Mouse (Mus musculus): Measurements from ENCODE around the gene Tmem44. TPM values are rescaled to one million over a fixed set of nuclear protein-coding genes. Genes with fewer than 3 reads are reported as not detected.
A peak's percentile ranks its signal among the peaks of the same experiment; 100 is the strongest.

Gene Tmem44
- 1.2 and 1.3 TPM in 2 replicates for total RNA-seq (2014; rRNA removed)
- polyA plus RNA-seq (2012; rRNA removed), result 0.80 and 2.0 TPM in 2 replicates

DNA sequence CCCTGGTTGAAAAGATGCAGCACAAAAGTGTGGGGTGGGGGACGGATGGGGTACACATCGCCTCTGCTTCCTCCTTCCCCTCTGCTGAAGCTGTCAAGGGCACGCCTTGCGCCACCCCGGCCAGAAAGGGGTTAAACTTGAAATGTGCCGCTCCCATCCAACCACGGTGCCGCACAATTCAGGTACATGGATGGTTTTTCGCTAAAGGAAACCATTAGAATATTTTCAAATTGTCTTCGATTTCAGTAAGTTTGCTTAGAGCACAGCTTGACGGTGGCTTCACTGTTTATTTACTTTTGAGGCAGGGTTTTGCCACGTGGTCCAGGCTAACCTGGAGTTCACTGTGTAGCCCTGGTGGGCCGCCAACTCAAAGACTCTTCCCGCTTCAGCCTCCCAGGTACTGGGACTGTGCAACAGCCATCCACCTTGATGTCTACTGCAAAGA is at the start of gene Tmem44:
Gene Tmem44 (minus strand): TSS at position 95 of the 445 bp plus-strand sequence.
- Histone ChIP-seq H3K4me3 (ENCODE audit: insufficient read depth, low read depth, low read length) (peak within 1 kb of the TSS; percentile 85), H3K9ac (ENCODE audit: low read depth, low read length) (peak within 1 kb of the TSS; percentile 90), H3K27ac (replicated peaks; ENCODE audit: insufficient read depth, low read depth, low read length) (0 out of 2 replicates have a peak within 1 kb of the TSS, but pooled peaks have one; percentile 4), H3K79me2 (ENCODE audit: control insufficient read depth, insufficient read depth, low read length) (no peaks in the 10 kb centered on the region), H3K36me3 (ENCODE audit: control insufficient read depth, insufficient read depth, low read length) (no peaks in the 10 kb centered on the region), H3K27me3 (ENCODE audit: control insufficient read depth, insufficient read depth, low read length) (no peaks in the 10 kb centered on the region), H3K4me1 (ENCODE audit: control insufficient read depth, insufficient read depth, low read length) (peaks cover 6% of the 10 kb centered on the region)
- DNase-seq (ENCODE audit: extremely low read depth, low read depth, low spot score), result peak; percentile 57
- 5% methylated on average over 14 of the region's 14 CpGs for WGBS
- no peak for TF ChIP-seq POLR2A (IDR thresholded peaks at IDR 0.05; ENCODE audit: extremely low read depth, insufficient read depth, low read length)
- peak; percentile 28; the same call in 1 of the 2 replicates for TF ChIP-seq CTCF (IDR thresholded peaks at IDR 0.05; ENCODE audit: low read depth, low read length)

DNA sequence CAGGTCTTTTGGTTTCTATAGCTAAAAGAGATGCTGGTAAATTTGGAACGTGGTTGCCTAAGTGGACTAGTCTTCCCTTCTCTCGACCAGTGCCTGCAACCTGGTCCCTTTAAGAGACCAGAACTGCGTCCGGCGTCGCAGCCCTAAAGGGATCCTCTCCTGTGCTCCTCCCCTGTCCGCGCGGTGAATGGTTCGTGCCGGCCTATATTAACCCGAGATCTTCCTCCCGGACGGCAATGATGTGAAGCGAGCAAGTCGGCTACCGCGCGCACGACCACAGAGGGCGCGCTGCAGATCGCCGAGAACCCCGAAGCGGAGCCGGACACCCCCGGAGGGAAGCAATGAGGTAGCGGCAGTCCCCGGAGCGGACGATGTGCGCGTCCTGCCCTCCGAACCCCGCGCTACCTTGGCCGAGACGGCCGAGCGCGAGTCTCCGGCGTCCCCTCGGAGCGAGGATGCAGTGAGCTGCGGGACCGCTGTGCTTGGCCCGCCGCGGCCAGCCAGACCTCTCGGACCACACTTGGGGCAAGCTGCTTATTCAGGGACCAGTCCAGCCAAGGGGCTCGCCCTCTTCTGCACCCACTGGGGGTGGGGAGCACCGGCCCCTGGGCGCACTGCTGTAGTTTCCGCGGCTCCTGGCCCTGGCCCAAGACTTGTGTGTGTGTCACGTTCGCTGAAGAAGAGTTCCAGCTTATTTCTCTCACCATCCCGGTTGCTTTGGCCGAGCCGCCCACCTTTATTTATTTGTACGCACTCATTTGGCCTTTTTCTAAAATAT is 49.0 kb upstream of the Tmem44 start, which contains the start of gene Fam43a:
Gene Fam43a (plus strand): TSS at position 233 of the 778 bp plus-strand sequence.
- peak; percentile 97 for TF ChIP-seq POLR2A (IDR thresholded peaks at IDR 0.05; ENCODE audit: extremely low read depth, insufficient read depth, low read length)
- TF ChIP-seq CTCF (IDR thresholded peaks at IDR 0.05; ENCODE audit: low read depth, low read length), result peak; percentile 45
- Histone ChIP-seq H3K9ac (ENCODE audit: low read depth, low read length) (peak within 1 kb of the TSS; percentile 90), H3K36me3 (ENCODE audit: control insufficient read depth, insufficient read depth, low read length) (no peaks in the 10 kb centered on the region), H3K27ac (replicated peaks; ENCODE audit: insufficient read depth, low read depth, low read length) (peak within 1 kb of the TSS; percentile 69), H3K79me2 (ENCODE audit: control insufficient read depth, insufficient read depth, low read length) (peaks cover 3% of the 10 kb centered on the region; the same call in 1 of the 2 replicates), H3K27me3 (ENCODE audit: control insufficient read depth, insufficient read depth, low read length) (no peaks in the 10 kb centered on the region), H3K4me1 (ENCODE audit: control insufficient read depth, insufficient read depth, low read length) (peaks cover 11% of the 10 kb centered on the region), H3K4me3 (ENCODE audit: insufficient read depth, low read depth, low read length) (peak within 1 kb of the TSS; percentile 77)
- DNase-seq (ENCODE audit: extremely low read depth, low read depth, low spot score), result peak; percentile 90
- under 1% methylated on average over 58 of the region's 63 CpGs for WGBS

DNA sequence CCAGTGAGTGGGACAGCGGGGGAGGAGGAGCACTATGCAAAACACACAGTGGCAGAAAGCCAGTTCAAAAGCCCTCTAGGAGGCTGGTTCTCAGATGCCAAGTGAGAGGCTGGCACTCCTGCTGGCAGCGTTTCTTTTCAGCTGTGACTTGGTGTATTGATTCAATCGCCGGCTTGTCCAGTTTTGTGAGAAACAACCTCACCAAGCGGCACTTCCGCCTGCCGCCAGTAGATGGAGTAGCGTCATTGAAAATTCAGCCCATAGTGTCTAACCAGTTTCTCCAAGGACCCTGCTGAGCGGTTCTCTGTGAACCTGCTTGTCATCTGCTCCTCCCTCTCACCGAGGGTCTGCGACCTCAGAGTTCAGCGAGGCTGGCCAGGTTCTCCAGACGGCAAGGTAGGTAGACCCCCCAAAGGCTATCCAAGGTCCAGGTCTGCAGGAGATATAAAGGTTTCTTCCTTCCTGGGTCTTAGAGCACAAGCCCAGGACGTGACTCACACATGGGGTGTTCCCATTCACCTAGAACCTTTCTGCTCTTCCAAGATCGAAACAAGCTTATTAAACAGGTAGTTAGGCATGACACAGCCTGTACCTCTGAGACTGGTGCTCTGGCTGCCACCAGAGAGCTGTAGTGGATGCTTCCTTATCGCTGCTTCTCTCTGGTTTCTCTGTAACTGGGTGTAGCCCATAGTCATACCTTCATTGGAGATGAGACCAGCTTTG is 46.5 kb upstream of the Tmem44 start:
- Histone ChIP-seq H3K4me3 (ENCODE audit: insufficient read depth, low read depth, low read length) (no peak overlapping the region), H3K36me3 (ENCODE audit: control insufficient read depth, insufficient read depth, low read length) (no peaks in the 10 kb centered on the region), H3K27me3 (ENCODE audit: control insufficient read depth, insufficient read depth, low read length) (no peaks in the 10 kb centered on the region), H3K4me1 (ENCODE audit: control insufficient read depth, insufficient read depth, low read length) (peaks cover 5% of the 10 kb centered on the region; the same call in 1 of the 2 replicates), H3K27ac (replicated peaks; ENCODE audit: insufficient read depth, low read depth, low read length) (no peak overlapping the region), H3K79me2 (ENCODE audit: control insufficient read depth, insufficient read depth, low read length) (peaks cover 3% of the 10 kb centered on the region; the same call in 1 of the 2 replicates), H3K9ac (ENCODE audit: low read depth, low read length) (peak overlapping the region; percentile 36; the same call in 1 of the 2 replicates)
- DNase-seq (ENCODE audit: extremely low read depth, low read depth, low spot score), result peak; percentile 72
- WGBS, result 8% methylated on average over 16 of the region's 16 CpGs
- TF ChIP-seq CTCF (IDR thresholded peaks at IDR 0.05; ENCODE audit: low read depth, low read length), result peak; percentile 95
- TF ChIP-seq POLR2A (IDR thresholded peaks at IDR 0.05; ENCODE audit: extremely low read depth, insufficient read depth, low read length), result no peak

DNA sequence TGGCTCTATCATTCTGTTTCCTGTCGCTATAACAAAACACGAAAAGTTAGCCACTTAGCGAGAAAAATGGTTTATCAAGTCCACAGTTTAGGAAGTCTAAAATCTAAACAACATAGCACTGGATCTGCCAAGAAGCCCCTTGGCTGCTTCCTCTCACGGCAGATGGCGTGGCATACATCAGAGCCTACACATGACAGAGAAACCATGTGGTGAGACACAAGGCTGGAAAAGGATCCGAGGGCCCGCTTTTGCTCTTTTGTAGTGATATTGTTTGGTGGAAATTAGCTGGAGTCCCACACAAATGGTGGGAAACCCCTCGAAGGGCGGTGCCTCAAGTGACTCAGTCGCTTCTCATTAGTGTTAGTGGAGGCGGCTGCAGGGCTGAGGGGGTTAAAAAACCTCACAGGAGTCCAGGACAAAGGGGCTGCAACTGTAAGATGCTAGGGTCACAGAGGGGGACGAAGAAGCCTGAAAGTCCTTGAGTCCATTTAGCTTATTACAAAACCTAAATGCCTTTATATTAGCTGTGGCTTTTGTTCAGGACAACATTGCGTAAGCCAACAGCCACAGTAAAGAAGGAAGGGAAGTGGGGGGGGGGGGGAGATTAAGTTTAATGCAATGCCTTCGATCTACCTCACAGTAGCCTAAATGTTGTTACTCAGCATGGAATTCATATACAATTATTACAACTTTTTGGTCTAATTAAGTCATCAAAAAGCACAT is 45.4 kb upstream of the Tmem44 start:
- H3K27ac ChIP-seq (replicated peaks; ENCODE audit: insufficient read depth, low read depth, low read length), result no peak overlapping the region
- H3K36me3 ChIP-seq (ENCODE audit: control insufficient read depth, insufficient read depth, low read length), result no peaks in the 10 kb centered on the region
- no peaks in the 10 kb centered on the region for H3K27me3 ChIP-seq (ENCODE audit: control insufficient read depth, insufficient read depth, low read length)
- no peak for DNase-seq (ENCODE audit: extremely low read depth, low read depth, low spot score)
- no peak for TF ChIP-seq POLR2A (IDR thresholded peaks at IDR 0.05; ENCODE audit: extremely low read depth, insufficient read depth, low read length)
- no peak for TF ChIP-seq CTCF (IDR thresholded peaks at IDR 0.05; ENCODE audit: low read depth, low read length)
- peaks cover under 1% of the 10 kb centered on the region; the same call in 1 of the 2 replicates for H3K79me2 ChIP-seq (ENCODE audit: control insufficient read depth, insufficient read depth, low read length)
- 75% methylated on average over 14 of the region's 14 CpGs for WGBS
- H3K9ac ChIP-seq (ENCODE audit: low read depth, low read length), result no peak overlapping the region
- no peak overlapping the region for H3K4me3 ChIP-seq (ENCODE audit: insufficient read depth, low read depth, low read length)
- H3K4me1 ChIP-seq (ENCODE audit: control insufficient read depth, insufficient read depth, low read length), result peaks cover 5% of the 10 kb centered on the region; the same call in 1 of the 2 replicates

DNA sequence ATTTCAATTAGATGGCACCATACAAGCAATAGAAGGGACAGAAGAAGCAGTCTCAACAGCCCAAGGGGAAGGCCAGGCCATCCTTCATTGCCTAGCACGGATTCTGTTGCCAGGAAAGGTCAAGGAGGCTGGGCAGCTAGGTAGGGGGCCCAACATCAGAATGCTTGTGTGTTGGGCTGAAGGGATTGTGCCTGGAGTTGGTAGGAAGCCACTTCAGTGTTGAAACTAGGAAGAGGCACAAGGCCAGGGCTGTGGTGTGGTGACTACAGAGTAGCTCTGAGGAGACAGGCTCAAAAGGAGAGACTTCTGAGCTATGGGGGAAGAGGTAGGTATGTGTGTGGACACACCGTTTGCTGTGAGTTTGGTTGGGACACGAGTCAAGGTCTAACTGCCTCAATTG is 44.7 kb upstream of the Tmem44 start:
- TF ChIP-seq POLR2A (IDR thresholded peaks at IDR 0.05; ENCODE audit: extremely low read depth, insufficient read depth, low read length), result no peak
- no peak for TF ChIP-seq CTCF (IDR thresholded peaks at IDR 0.05; ENCODE audit: low read depth, low read length)

More for the DNA sequence above, 44.7 kb upstream of the Tmem44 start:
- no peaks in the 10 kb centered on the region for H3K27me3 ChIP-seq (ENCODE audit: control insufficient read depth, insufficient read depth, low read length)
- H3K27ac ChIP-seq (replicated peaks; ENCODE audit: insufficient read depth, low read depth, low read length), result no peak overlapping the region
- no peak overlapping the region for H3K4me3 ChIP-seq (ENCODE audit: insufficient read depth, low read depth, low read length)
- H3K9ac ChIP-seq (ENCODE audit: low read depth, low read length), result no peak overlapping the region
- H3K4me1 ChIP-seq (ENCODE audit: control insufficient read depth, insufficient read depth, low read length), result peaks cover 2% of the 10 kb centered on the region; the same call in 1 of the 2 replicates
- H3K79me2 ChIP-seq (ENCODE audit: control insufficient read depth, insufficient read depth, low read length), result no peaks in the 10 kb centered on the region
- no peaks in the 10 kb centered on the region for H3K36me3 ChIP-seq (ENCODE audit: control insufficient read depth, insufficient read depth, low read length)
- no peak for DNase-seq (ENCODE audit: extremely low read depth, low read depth, low spot score)
- WGBS, result 39% methylated on average over 3 of the region's 3 CpGs

Data from liver, adult 2 months (tissue).